Mouse (Mus musculus): ENCODE results near the gene Atp2b2. TPM values are rescaled to one million over a fixed set of nuclear protein-coding genes. Genes with fewer than 3 reads are reported as not detected.

Gene Atp2b2
- total and polyA plus RNA-seq, 3 experiments, result 0.04 TPM; not detected in 2

DNA sequence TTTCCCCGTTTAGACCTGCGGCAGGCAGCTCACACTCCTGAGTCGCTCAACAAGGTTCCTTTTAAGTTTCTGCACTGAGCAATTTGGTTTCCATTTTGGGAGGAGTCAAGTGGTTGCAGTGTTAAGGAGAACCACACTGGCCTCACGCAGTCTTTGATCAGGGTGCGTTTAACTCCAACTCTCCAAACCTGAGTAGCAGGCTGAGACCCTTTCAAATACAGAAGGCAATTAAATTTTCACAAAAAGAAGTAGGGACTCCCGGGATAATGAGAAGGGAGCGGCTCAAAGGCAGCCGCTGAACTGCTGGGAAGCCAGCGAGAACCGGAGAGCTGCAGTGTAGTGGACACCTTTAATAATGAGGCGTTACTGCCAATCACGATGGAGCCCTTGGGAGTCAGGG is 100.1 kb downstream of the Atp2b2 start:
- Histone ChIP-seq H3K4me1 (ENCODE audit: control insufficient read depth in 1 of 2, insufficient read depth in 2 of 2, low read length in 2 of 2) (no peaks in the 10 kb centered on the region), H3K9ac (ENCODE audit: control insufficient read depth, low read depth, low read length, poor library complexity, severe bottlenecking) (no peak overlapping the region), H3K4me3 (ENCODE audit: control insufficient read depth in 1 of 2, insufficient read depth in 1 of 2, low read depth in 2 of 2, low read length in 2 of 2) (no peak overlapping the region), H3K9me3 (replicated peaks; ENCODE audit: insufficient read depth, low read length) (no peaks in the 10 kb centered on the region), H3K27me3 (ENCODE audit: control insufficient read depth in 1 of 2, insufficient read depth in 2 of 2, low read length in 2 of 2) (no peaks in the 10 kb centered on the region), H3K27ac (ENCODE audit: control insufficient read depth, low read depth, low read length) (no peak overlapping the region), H3K36me3 (ENCODE audit: control insufficient read depth in 1 of 2, insufficient read depth in 2 of 2, low read length in 2 of 2) (no peaks in the 10 kb centered on the region), H3K79me2 (ENCODE audit: control insufficient read depth, insufficient read depth, low read length, poor library complexity) (no peaks in the 10 kb centered on the region)
- no peak for DNase-seq (ENCODE audit: low read depth, low spot score)
- TF ChIP-seq GABPA (IDR thresholded peaks at IDR 0.05; ENCODE audit: low read depth, low read length) (no peak), POLR2AphosphoS2 (IDR thresholded peaks at IDR 0.05; ENCODE audit: low read length) (no peak), POLR2AphosphoS5 (IDR thresholded peaks at IDR 0.05; ENCODE audit: borderline replicate concordance, low read depth, low read length) (no peak), NELFE (IDR thresholded peaks at IDR 0.05; ENCODE audit: low read depth, low read length) (no peak), KAT2A (conservative IDR thresholded peaks at IDR 0.05; ENCODE audit: low read depth, low read length) (no peak), EP300 (IDR thresholded peaks at IDR 0.05; ENCODE audit: low read depth in 1 of 2, low read length in 2 of 2) (no peak), CTCF (IDR thresholded peaks at IDR 0.05 in 2 of 3, conservative IDR thresholded peaks at IDR 0.05 in 1 of 3; ENCODE audit: control insufficient read depth in 1 of 3, insufficient read depth in 1 of 3, low read depth in 2 of 3, low read length in 3 of 3, poor library complexity in 1 of 3, severe bottlenecking in 1 of 3) (no peak), MAFK (IDR thresholded peaks at IDR 0.05; ENCODE audit: borderline replicate concordance, low read depth, low read length) (no peak), MYC (IDR thresholded peaks at IDR 0.05; ENCODE audit: low read depth, low read length) (no peak)

GRCm38 (mm10) chr6:113941324-113941723 is 101.1 kb downstream of the Atp2b2 start:
- no peak overlapping the region for H3K9ac ChIP-seq (ENCODE audit: control insufficient read depth, low read depth, low read length, poor library complexity, severe bottlenecking)
- no peaks in the 10 kb centered on the region for H3K79me2 ChIP-seq (ENCODE audit: control insufficient read depth, insufficient read depth, low read length, poor library complexity)
- no peak for DNase-seq (ENCODE audit: low read depth, low spot score)
- H3K27me3 ChIP-seq (ENCODE audit: control insufficient read depth in 1 of 2, insufficient read depth in 2 of 2, low read length in 2 of 2), result no peaks in the 10 kb centered on the region
- H3K9me3 ChIP-seq (replicated peaks; ENCODE audit: insufficient read depth, low read length), result no peaks in the 10 kb centered on the region
- no peaks in the 10 kb centered on the region for H3K36me3 ChIP-seq (ENCODE audit: control insufficient read depth in 1 of 2, insufficient read depth in 2 of 2, low read length in 2 of 2)
- no peak for TF ChIP-seq UBTF (IDR thresholded peaks at IDR 0.05; ENCODE audit: borderline replicate concordance, insufficient read depth, low read depth, low read length)
- no peak for TF ChIP-seq ZKSCAN1 (IDR thresholded peaks at IDR 0.05; ENCODE audit: low read depth, low read length)
- TF ChIP-seq RCOR1 (IDR thresholded peaks at IDR 0.05; ENCODE audit: low read depth, low read length), result no peak
- no peak for TF ChIP-seq CHD2 (IDR thresholded peaks at IDR 0.05; ENCODE audit: low read length)
- TF ChIP-seq MYB (IDR thresholded peaks at IDR 0.05; ENCODE audit: low read depth, low read length), result no peak
- no peak for TF ChIP-seq MEF2A (IDR thresholded peaks at IDR 0.05; ENCODE audit: extremely low read depth, insufficient replicate concordance, low read depth, low read length, poor library complexity, severe bottlenecking)
- no peak for TF ChIP-seq POLR2AphosphoS5 (IDR thresholded peaks at IDR 0.05; ENCODE audit: borderline replicate concordance, low read depth, low read length)
- no peak for TF ChIP-seq ELF1 (IDR thresholded peaks at IDR 0.05; ENCODE audit: low read depth, low read length)
- no peak for TF ChIP-seq SMC3 (IDR thresholded peaks at IDR 0.05; ENCODE audit: low read depth, low read length)
- no peak for TF ChIP-seq CTCF (IDR thresholded peaks at IDR 0.05 in 2 of 3, conservative IDR thresholded peaks at IDR 0.05 in 1 of 3; ENCODE audit: control insufficient read depth in 1 of 3, insufficient read depth in 1 of 3, low read depth in 2 of 3, low read length in 3 of 3, poor library complexity in 1 of 3, severe bottlenecking in 1 of 3)
- no peak for TF ChIP-seq RAD21 (IDR thresholded peaks at IDR 0.05; ENCODE audit: low read depth, low read length)
- TF ChIP-seq MAZ (IDR thresholded peaks at IDR 0.05; ENCODE audit: low read depth, low read length), result no peak
- no peak for TF ChIP-seq POLR2AphosphoS2 (IDR thresholded peaks at IDR 0.05; ENCODE audit: low read length)
- no peak for TF ChIP-seq MXI1 (IDR thresholded peaks at IDR 0.05; ENCODE audit: low read depth, low read length)
- H3K4me1 ChIP-seq (ENCODE audit: control insufficient read depth in 1 of 2, insufficient read depth in 2 of 2, low read length in 2 of 2), result no peaks in the 10 kb centered on the region
- no peak overlapping the region for H3K4me3 ChIP-seq (ENCODE audit: control insufficient read depth in 1 of 2, insufficient read depth in 1 of 2, low read depth in 2 of 2, low read length in 2 of 2)
- H3K27ac ChIP-seq (ENCODE audit: control insufficient read depth, low read depth, low read length), result no peak overlapping the region

Measured in MEL (cell line).